Mouse (Mus musculus): ENCODE results near the gene Gm364. TPM values are rescaled to one million over a fixed set of nuclear protein-coding genes. Genes with fewer than 3 reads are reported as not detected.
A peak's percentile ranks its signal among the peaks of the same experiment; 100 is the strongest.

The Gm364 gene
- polyA plus RNA-seq (2015; fragmentation: Nextera tagmentation; extraction: Ambion mirVana), result not detected in 2 replicates

DNA sequence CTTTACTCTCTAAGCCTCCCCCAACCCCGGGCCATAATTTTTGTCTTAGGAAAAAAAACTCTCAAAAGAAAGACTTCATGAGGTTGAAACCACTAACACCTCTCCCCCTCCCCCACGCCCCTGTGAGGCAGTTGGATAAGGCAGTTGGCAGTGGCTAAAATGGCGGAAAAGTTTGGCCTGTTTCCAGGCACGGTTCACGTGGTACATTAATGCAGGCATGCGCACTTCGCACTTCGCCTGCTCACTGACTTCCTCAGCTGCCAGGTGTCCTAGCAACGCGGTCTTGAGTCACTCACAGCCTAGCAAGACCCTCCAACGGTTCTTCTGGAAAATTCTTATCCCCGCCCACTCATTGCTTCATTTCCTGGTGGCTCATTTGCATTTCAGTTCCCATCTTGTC is at the start of gene Gm364:
TSS of gene Gm364 (plus strand) at position 386 of the 400 bp plus-strand sequence.
- no peak within 1 kb of the TSS for H3K27ac ChIP-seq (replicated peaks)
- no peaks in the 10 kb centered on the region for H3K9me3 ChIP-seq
- H3K4me1 ChIP-seq, result no peaks in the 10 kb centered on the region
- H3K4me3 ChIP-seq, result no peak within 1 kb of the TSS
- no peaks in the 10 kb centered on the region for H3K36me3 ChIP-seq
- no peak for ATAC-seq (ENCODE audit: extremely low read depth, insufficient number of reproducible peaks, low FRiP score, low TSS enrichment)
- no peaks in the 10 kb centered on the region for H3K27me3 ChIP-seq (replicated peaks)
- 80% methylated on average over 12 of the region's 12 CpGs for WGBS
- H3K4me2 ChIP-seq, result no peak within 1 kb of the TSS
- H3K9ac ChIP-seq, result no peak within 1 kb of the TSS

DNA sequence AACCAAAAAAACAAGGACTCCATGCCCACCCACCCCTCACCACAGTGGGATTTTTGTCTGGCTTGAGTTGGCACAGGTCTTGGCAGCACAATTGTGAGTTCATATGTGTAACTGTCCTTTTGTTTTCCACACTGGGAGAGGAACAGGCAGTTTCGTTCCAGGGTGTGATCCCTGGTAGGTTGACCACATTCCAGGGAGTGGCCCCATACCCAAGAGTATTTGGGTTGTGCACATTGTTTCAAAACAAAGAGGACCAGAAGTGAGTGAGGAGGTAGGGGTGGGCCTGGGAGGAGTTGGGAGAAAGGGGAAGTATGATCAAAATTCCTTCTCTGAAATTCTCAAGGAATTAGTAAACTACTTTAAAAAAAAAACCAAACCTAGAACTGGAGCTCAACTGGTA is 49.6 kb upstream of the Gm364 start:
- no peak overlapping the region for H3K9ac ChIP-seq
- no peak overlapping the region for H3K4me3 ChIP-seq
- H3K27ac ChIP-seq (replicated peaks), result no peak overlapping the region
- H3K4me2 ChIP-seq, result no peak overlapping the region
- H3K9me3 ChIP-seq, result no peaks in the 10 kb centered on the region
- H3K36me3 ChIP-seq, result no peaks in the 10 kb centered on the region
- no peak for ATAC-seq (ENCODE audit: extremely low read depth, insufficient number of reproducible peaks, low FRiP score, low TSS enrichment)
- 69% methylated on average over 1 of the region's 1 CpGs for WGBS
- no peaks in the 10 kb centered on the region for H3K4me1 ChIP-seq
- no peaks in the 10 kb centered on the region for H3K27me3 ChIP-seq (replicated peaks)

DNA sequence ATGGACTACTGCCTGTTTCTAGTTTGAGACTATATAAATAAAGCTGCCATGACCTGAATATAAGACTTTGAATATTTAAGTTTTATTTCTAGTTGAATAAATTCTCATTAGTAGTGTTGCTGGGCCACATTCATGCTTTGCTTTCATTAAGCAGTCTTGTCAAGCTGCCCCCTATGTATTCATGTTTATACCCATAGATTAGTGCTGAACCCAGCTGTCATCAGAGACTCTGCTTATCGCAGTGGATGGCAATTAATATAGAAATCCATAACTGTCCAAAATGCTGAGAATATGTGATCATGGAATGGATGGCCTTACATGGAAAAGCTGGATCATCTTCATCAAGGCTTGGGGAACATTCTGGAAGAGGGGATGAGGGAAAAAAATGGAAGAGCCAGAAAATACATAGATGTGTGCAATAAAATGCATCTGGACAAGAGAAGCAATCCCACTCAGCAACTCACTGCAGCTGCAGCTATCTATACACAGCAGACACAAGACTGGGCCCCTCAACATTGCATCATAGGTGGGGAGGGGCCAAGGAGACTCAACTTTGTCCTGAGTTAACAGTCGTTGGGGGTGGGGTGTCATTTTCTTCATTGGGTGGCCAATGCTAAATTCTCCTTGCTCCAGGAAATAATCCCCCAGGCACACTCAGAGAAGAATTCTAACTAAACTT is 43.9 kb upstream of the Gm364 start:
- H3K27ac ChIP-seq (replicated peaks), result no peak overlapping the region
- no peaks in the 10 kb centered on the region for H3K27me3 ChIP-seq (replicated peaks)
- WGBS, result 58% methylated on average over 2 of the region's 2 CpGs
- no peak overlapping the region for H3K4me2 ChIP-seq
- no peak overlapping the region for H3K9ac ChIP-seq
- no peak overlapping the region for H3K4me3 ChIP-seq
- H3K36me3 ChIP-seq, result no peaks in the 10 kb centered on the region
- no peaks in the 10 kb centered on the region for H3K4me1 ChIP-seq
- no peaks in the 10 kb centered on the region for H3K9me3 ChIP-seq
- no peak for ATAC-seq (ENCODE audit: extremely low read depth, insufficient number of reproducible peaks, low FRiP score, low TSS enrichment)

DNA sequence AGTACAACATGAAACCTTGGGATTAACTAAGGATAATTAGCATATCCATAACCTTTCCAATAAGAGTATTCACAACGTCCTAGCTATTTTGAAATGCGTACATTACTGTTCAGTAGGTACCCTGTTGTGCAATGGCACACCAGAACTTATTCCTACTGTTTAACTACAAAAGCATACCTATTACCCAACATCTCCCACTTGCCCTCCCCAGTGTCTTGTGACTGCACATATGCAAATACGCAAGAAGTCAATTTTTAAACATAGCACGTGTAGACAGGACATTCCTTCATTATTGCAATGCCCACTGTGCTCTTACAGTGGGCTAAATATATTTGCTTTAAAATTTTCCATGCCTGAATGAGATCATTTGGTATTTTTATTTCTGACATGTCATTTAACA is 36.0 kb upstream of the Gm364 start:
- H3K4me3 ChIP-seq, result no peak overlapping the region
- no peak for ATAC-seq (ENCODE audit: extremely low read depth, insufficient number of reproducible peaks, low FRiP score, low TSS enrichment)
- no peak overlapping the region for H3K4me2 ChIP-seq
- H3K9ac ChIP-seq, result no peak overlapping the region
- 76% methylated on average over 4 of the region's 4 CpGs for WGBS
- H3K27ac ChIP-seq (replicated peaks), result no peak overlapping the region
- H3K4me1 ChIP-seq, result no peaks in the 10 kb centered on the region
- H3K36me3 ChIP-seq, result peaks cover 21% of the 10 kb centered on the region
- no peaks in the 10 kb centered on the region for H3K9me3 ChIP-seq
- no peaks in the 10 kb centered on the region for H3K27me3 ChIP-seq (replicated peaks)

DNA sequence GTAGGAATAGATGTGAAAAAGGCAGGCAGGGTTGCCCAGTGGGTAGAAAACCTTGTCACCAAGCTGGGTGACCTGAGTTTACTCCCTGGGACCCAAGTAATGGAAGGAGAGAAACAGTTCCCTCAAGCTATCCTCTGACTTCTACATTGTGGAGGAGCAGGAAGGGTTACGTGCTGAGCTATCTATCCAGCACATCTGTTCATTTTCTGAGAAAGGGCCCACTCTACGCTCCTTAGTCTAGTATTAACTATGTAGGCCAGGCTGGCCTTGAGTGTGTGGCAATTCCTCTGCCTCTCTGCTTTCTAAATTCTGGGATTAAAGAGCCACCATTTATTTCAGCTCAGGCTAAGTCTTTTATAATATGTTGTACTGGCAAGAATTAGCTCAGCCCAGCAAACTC is 35.4 kb upstream of the Gm364 start:
- H3K9ac ChIP-seq, result no peak overlapping the region
- H3K36me3 ChIP-seq, result peaks cover 26% of the 10 kb centered on the region
- H3K27me3 ChIP-seq (replicated peaks), result no peaks in the 10 kb centered on the region
- no peak overlapping the region for H3K4me2 ChIP-seq
- no peaks in the 10 kb centered on the region for H3K9me3 ChIP-seq
- no peak for ATAC-seq (ENCODE audit: extremely low read depth, insufficient number of reproducible peaks, low FRiP score, low TSS enrichment)
- no peak overlapping the region for H3K4me3 ChIP-seq
- no peak overlapping the region for H3K27ac ChIP-seq (replicated peaks)
- 76% methylated on average over 2 of the region's 2 CpGs for WGBS
- no peaks in the 10 kb centered on the region for H3K4me1 ChIP-seq

DNA sequence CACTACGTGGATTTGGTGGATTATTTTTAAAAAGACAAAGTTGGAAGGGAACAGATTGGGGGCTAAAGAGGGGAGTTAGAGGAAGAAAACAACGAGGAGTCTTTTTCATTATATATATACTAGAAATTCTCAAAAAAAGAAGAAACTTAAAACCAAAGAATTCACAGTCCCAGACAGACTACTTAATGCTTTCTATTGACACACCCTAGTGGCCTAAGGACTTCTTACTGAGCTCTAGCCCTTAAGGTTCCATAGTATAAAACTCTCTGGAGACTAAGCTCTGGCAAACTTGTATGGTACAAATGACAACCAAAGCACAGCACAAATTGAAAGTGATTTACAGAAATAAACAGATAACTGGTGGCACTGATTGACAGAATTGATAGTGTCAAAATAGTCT is 34.9 kb upstream of the Gm364 start:
- no peak for ATAC-seq (ENCODE audit: extremely low read depth, insufficient number of reproducible peaks, low FRiP score, low TSS enrichment)
- whole genome bisulfite sequencing, result 82% methylated on average over 2 of the region's 2 CpGs
- Histone ChIP-seq H3K27ac (replicated peaks) (no peak overlapping the region), H3K4me1 (no peaks in the 10 kb centered on the region), H3K4me3 (no peak overlapping the region), H3K36me3 (peaks cover 30% of the 10 kb centered on the region), H3K9ac (no peak overlapping the region), H3K9me3 (no peaks in the 10 kb centered on the region), H3K27me3 (replicated peaks) (no peaks in the 10 kb centered on the region), H3K4me2 (no peak overlapping the region)

DNA sequence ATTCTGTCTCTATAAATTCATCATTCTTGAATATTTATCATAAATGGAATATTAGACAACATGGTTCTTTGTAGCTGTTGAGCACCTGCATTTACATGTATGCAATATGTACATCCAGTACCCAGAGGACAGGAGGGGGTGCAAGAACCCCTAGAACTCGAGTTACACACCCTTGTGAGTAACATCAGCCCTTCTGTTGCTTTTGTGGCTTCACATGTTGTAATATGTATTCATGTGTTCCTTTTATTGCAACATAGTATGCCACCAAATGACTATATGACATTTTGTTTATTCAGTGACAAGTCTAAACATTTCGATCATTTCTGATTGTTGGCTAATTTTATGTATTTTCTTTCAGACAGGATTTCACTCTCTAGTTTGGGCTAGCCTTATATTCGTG is 31.9 kb upstream of the Gm364 start:
- no peak for ATAC-seq (ENCODE audit: extremely low read depth, insufficient number of reproducible peaks, low FRiP score, low TSS enrichment)
- Histone ChIP-seq H3K9me3 (no peaks in the 10 kb centered on the region), H3K4me2 (no peak overlapping the region), H3K9ac (no peak overlapping the region), H3K27ac (replicated peaks) (no peak overlapping the region), H3K4me3 (no peak overlapping the region), H3K27me3 (replicated peaks) (no peaks in the 10 kb centered on the region), H3K4me1 (no peaks in the 10 kb centered on the region), H3K36me3 (peaks cover 59% of the 10 kb centered on the region)
- WGBS, result 77% methylated on average over 3 of the region's 3 CpGs

DNA sequence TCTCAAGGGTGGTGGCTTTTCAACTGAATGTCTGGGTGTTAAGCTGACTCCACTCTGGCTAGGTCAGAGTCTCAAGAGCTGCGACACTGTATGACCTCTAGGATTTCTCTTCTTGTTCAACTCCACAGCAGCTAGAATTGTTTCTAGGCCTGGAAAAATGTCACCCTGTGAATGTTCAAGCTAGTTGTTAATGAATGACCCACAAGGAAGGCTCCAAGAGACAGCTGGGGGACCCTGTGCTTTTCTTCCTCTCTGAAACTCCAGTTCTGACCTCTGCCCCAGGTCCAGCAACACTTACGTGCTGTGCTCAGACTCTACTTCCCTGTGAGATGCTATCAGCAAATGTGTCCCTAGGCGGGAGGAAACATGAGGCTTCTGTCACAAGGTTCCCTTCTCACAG is 30.4 kb upstream of the Gm364 start:
- 64% methylated on average over 3 of the region's 3 CpGs for WGBS
- Histone ChIP-seq H3K9ac (no peak overlapping the region), H3K4me3 (no peak overlapping the region), H3K27me3 (replicated peaks) (no peaks in the 10 kb centered on the region), H3K9me3 (no peaks in the 10 kb centered on the region), H3K36me3 (peaks cover 69% of the 10 kb centered on the region), H3K27ac (replicated peaks) (no peak overlapping the region), H3K4me2 (no peak overlapping the region), H3K4me1 (no peaks in the 10 kb centered on the region)
- ATAC-seq (ENCODE audit: extremely low read depth, insufficient number of reproducible peaks, low FRiP score, low TSS enrichment), result no peak

DNA sequence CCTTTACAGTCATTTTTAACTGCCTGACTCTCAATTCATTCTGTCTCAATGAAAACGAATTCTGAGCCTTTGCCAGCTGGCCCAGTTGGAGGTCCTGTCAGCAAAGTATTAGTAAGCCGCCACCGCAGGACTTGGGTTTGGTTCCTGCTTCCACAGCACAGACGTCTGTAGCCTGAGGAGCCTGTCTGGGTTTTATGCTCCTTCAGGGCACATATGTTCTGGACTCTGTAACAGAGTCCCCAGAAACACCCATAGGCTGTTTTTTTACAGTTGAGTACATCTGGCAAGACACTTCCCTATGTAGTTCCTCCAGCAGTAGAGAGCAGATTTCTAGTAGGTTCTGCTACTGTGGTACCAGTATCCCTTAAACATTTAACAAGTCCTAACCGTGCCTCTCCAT is 28.0 kb upstream of the Gm364 start:
- Histone ChIP-seq H3K36me3 (peaks cover 88% of the 10 kb centered on the region), H3K27ac (replicated peaks) (no peak overlapping the region), H3K27me3 (replicated peaks) (no peaks in the 10 kb centered on the region), H3K9ac (no peak overlapping the region), H3K9me3 (no peaks in the 10 kb centered on the region), H3K4me1 (no peaks in the 10 kb centered on the region), H3K4me3 (no peak overlapping the region), H3K4me2 (no peak overlapping the region)
- ATAC-seq (ENCODE audit: extremely low read depth, insufficient number of reproducible peaks, low FRiP score, low TSS enrichment), result no peak
- WGBS, result 76% methylated on average over 5 of the region's 5 CpGs

DNA sequence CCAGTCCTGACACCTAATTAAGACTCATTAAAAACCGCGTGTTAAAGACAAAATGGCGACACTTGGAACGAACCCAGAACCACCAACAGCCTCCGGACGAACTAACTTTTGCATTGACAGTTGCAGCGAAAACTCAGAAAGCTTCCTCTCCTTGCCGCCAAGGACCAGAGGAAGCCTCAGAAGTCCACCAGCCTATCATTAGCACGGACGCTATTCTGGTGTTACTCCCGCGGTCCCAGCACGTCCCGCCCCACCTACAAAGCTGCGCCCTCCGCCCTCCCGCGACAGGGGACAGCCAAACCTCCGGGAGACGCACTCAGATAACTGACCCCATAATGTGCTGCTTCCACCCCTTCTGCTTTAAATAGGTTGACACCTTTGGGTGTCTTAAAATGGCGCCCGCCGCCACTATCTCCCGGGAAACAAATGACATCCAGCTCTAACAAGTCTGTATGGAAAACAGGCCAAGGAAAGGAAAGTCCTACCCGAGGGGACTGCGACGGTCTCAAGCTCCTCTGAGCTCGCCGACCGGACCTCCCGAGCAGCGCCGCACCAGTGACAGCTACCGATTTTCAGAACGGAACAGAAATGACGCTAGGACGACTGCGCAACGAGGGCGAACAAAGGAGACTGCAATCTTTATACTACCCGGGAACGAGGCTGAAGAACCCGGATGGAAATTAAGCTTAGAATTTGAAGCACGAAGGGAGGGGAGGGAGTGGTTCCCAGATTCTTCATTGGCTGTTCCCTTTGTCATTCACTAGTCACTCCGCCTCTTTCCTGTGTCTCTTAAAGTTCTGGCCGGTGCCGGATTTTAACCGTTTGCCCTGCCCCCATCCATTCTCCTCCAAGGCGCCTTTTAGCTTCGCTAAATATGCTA is 16.3 kb upstream of the Gm364 start, which contains the start of gene Rbmx:
TSS of gene Rbmx (minus strand) at position 670 of the 880 bp plus-strand sequence.
- no peaks in the 10 kb centered on the region for H3K4me1 ChIP-seq
- H3K27ac ChIP-seq (replicated peaks), result peak within 1 kb of the TSS; percentile 95
- H3K4me3 ChIP-seq, result peak within 1 kb of the TSS; percentile 64
- H3K9me3 ChIP-seq, result no peaks in the 10 kb centered on the region
- peak; percentile 81 for ATAC-seq (ENCODE audit: extremely low read depth, insufficient number of reproducible peaks, low FRiP score, low TSS enrichment)
- 15% methylated on average over 50 of the region's 50 CpGs for WGBS
- peak within 1 kb of the TSS; percentile 68 for H3K4me2 ChIP-seq
- peaks cover 28% of the 10 kb centered on the region for H3K36me3 ChIP-seq
- H3K27me3 ChIP-seq (replicated peaks), result no peaks in the 10 kb centered on the region
- H3K9ac ChIP-seq, result peak within 1 kb of the TSS; percentile 85

DNA sequence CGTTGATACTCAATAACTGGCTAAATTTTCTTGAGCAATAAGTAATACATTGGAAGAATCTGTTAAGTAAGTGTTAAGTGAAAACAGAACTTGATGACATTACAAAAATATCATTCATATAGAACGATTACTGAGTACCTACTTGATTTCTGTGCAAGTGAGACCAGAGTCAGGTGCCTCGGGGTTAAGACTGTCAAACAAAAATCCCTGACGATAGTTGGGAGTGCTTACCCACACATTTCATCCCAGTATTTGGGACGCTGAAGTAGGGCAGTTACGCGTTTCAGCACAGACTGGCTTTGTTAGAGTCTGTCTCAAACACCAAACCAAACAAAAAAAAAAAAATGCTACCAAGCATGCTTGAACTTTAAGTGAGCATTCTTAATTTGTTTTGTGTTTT is 15.5 kb upstream of the Gm364 start:
- Histone ChIP-seq H3K9me3 (no peaks in the 10 kb centered on the region), H3K27ac (replicated peaks) (no peak overlapping the region), H3K4me3 (peak overlapping the region; percentile 64), H3K4me2 (peak overlapping the region; percentile 68), H3K27me3 (replicated peaks) (no peaks in the 10 kb centered on the region), H3K4me1 (no peaks in the 10 kb centered on the region), H3K36me3 (peaks cover 20% of the 10 kb centered on the region), H3K9ac (peak overlapping the region; percentile 64)
- 16% methylated on average over 7 of the region's 7 CpGs for WGBS
- ATAC-seq (ENCODE audit: extremely low read depth, insufficient number of reproducible peaks, low FRiP score, low TSS enrichment), result no peak
